Mouse (Mus musculus) cerebellum, adult 18-20 months (tissue): ENCODE measurements around the gene Rtl6.

Source experiments
- DNase-seq, 2 experiments: peaks; one replicate each; pipeline ENCODE4 v3.0.0; 2021

The Rtl6 gene

DNA sequence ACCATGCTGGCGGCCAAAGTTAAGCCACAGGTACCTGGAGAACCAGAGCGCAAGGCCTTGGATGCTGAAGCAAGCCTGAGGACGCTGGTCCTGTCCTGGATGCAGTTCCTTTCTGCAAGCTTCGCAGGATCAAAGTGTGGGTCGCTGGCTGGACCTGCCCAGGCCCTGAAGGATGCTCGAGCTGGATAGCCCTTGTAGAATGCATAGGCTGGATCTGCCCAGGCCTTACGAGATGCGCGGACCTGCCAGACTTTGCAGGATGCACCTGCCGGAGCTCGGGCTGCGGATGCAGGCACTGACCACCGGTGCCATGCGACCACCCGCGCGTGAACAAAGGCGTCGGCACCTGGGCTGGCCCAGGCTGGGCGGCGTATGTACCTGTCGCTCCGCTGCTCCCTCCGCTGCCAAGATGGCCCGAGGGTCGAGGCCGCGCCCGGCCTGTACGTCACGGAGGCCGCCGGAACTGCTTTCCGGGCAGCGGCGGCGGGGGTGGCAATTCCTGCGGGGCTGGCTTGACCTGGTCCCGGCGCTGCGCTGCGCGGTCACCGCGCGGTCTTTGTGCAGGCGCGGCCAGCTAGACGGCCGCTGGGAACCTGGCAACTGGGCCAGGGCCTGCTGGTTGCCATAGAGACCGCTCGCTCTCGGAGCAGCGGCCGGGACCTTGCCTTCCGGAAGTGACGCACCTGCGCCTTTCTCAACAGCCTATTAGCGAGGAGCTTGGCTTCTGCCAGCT lies at the start of gene Rtl6:
Gene Rtl6, minus strand, starts transcription at position 635 of the 733 bp plus-strand sequence.
- peak; percentile 92 to 95 for DNase-seq

DNA sequence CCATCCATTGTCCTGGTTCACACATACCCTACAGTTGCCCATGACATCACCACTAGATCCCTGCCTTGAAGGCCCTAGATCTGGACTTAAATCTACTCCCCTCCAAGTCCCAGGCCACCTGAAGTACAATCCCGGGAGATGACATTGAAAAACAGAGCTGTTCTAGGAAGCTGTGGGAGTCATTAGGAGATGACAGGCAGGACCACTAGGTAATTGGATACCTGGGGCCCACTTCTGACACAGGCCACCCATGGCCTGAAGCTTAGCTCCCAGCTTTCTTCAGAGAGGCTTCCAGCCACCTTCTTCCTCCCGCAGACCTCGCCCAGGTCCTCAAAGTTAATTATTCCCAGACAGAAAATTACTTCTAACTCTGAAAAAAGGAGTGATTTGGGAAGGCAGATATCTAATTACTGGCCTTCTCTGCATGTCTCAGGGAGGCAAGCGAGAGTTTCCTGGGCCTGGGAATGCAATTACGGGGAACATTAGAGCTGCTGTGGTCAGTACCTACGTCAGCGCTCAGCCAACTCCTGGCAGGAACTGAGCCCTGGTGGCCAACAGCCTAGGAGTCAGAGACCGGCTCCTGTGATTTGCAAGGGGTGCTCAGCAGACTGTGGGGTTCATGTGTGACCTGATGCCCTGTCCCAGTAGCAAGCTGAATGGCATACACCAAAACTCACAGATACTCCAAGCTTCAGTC lies 45.8 kb upstream of the Rtl6 start:
- DNase-seq: no peak

DNA sequence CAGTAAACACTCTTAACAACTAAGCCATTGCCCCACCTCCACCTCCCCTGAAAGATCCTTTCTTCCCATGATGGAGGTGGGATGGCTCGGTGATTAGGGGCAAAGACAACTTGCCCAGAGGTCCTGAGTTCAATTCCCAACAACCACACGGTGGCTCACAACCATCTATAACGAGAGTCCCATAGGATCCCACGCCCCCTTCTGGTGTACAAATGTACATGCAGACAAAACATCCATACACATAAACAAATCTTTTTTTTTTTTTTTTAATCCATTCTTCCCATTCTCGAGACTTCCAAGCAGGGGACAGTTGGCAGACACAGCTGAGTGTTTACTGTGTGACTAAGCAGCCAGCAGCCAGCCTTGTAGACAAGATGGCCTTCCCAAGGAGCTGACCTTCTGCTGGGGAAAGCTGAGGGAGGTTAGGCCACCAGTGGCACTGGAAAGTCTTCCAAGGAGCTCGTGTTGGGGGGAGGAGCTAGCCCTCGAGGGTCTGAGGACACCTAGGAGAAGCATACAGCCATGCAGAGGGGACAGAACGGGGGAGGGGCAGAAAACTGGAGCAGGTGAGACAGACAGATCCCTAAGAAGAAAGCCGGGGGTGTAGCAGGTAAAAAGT lies 43.5 kb upstream of the Rtl6 start:
- DNase-seq: no peak

DNA sequence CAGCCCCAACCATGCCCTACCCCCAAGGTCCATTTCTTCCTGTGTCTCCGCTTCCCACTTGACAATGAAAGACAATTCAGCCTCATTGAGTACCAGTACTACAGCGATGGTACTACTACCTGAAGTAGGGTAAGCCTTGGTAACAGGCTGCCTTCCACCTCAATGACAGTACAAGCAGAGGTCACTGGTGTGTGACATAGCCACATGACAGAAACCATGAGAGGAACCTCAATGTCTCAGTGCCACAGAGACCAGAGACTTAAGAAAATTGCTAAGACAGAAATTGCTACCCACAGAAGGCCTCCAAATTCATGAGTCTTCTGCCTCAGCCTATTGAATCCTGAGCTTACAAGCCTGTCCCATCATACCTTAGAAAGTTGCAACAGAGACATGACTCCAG lies 41.3 kb upstream of the Rtl6 start:
- no peak for DNase-seq

DNA sequence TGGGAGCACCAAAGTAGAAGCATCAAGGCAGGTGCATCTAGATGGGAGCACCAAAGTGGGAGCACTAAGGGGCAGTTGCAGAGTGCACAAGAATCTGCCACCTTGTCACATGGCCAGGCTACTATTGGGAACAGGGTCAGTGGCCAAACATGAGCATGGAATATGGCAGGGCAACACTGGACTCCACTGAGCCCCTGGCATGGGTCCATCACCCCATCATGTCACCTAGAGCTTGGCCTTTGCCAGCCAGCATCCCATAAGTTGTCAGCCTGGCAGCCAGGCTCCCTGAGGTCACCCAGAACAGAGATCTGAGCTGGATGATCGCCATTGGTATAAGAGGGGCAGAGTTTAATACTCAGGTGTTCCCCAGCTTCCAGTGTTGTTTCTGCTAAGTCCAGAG lies 40.2 kb upstream of the Rtl6 start:
- no peak for DNase-seq

DNA sequence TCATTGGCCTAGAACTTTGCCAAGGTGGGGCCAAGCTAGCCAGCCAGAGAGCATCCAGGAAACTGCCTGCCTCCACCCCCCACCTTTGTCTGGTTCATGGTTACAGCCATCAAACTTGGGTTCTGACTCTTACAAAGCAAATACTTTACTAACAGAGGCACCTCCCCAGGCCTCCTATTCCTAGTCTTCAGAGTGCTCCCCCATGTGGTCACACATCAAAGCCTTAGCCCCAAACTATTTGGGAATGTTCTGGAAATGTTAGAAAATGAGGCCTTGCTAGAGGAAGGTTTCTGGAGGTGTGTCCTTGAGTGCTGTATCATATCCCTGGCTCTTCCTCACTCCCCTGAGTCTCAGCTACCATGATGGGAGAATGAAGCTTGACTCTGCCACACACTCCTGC lies 39.4 kb upstream of the Rtl6 start:
- DNase-seq: no peak

DNA sequence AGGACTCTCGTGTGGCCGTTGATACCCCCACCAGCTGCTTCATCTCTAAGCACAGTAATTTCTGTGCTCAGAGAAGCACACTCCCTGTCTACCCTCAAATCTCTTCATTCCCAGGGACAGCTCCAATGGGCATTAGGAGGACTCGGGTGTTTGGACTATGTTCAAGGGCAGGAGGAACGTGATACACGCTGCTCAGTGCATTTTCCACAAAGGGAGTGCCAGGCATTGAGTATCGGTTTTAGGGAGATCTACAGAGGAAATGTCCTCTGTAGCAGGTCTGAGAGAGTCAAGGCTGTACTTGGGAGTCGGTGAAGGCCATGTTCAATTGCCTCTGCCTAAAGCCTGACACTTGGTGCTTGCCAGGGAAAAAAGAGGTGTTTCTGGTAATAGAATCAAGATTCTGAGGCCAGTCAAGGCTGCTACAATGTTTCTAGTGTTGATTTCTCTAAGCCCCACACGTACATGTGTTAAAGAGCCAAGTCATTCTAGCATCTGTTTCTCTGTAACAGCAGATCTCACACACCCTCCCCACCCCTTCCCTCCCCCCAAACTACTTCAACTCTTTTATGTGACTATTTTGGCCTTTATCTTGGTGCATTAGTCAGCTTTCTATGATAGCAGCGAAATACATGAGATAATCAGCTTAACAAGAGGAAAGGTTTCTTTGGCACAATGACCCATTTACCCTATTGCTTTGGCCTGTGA lies 37.8 kb upstream of the Rtl6 start:
- no peak for DNase-seq

DNA sequence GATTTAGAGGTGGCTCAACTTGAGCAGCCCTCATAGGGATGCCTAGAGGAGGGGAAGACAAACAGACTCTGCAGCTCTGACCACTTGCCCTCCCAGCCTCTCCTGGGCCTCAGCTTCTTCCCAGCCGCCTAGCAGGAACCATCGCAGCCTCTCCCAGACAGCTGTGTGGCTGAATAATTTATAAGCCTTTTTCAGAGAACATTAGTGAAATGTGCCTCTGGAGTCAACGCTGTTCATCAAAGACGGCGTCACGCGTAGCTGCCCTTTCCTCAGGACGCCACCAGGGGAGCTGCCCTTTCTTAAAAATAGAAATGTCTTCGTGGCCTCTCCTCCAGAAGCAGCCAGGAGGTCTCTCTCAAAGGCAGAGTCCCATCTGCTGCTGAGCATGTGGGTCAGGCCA lies 35.9 kb upstream of the Rtl6 start:
- no peak for DNase-seq

DNA sequence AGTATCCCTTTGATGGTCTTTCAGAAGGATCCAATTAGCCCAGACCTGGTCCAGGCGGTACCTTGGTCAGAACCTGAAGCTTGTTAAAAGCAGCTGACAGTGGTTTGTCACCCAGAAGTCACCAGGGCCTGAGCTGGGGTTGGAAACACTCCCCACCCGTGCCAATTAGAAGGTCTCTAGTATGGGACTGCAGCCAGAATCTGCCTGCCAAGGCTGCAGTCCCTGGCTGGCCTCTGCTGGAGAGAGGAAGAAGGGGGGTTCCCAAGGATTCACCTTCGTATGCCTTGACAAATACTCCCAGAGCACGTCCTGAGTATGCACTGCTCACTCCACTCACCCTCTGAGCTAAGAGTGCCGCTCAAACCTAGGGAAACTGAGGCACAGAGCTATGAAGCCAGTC lies 34.6 kb upstream of the Rtl6 start:
- no peak for DNase-seq

DNA sequence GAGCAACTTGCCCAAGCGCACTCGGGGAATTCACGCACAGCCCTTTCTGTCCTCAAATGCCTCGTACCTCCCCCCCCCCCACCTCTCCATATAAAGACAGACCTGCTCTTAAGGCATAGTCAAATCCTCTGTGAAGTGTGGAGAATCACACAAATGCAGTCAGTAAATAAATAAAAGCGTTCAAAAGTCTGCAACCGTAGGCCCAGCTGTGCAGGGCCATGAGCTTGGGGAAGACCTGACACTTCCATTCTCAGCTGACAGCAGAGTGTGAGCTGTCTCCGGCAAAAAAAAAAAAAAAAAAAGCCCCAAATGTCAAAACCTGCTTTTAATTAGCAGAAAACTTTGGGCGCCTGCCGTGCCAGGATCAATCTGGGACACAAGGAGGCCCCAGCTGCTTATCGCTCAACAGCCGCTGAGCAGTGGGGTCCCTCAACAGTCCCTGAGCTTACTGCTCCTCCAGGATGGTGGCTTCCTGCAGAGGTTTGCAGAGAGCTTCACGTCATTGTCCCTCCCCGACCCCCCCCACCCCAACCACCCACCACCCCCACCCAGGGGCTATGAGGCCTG lies 34.0 kb upstream of the Rtl6 start:
- no peak for DNase-seq

DNA sequence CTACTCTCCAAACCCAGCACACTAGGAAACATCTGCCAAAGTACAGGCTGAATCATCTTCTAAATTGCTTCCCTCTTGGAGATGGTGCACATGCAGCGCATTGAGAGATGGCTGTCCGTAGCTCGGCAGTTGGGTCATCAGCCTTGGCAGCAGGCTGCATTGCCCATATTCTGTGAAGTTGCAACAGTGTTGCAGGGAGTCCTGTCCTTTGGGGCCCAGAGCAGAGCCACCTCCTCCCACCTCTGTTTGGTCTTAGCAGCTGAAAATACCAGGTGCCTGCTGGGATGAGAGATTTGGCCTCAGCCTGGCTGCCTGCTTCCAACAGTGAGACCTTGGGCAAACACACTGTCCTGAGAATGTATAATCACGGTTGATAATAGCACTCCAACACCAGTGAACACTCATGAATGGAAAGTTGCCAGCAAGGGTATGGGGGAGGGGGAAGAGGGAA lies 30.8 kb upstream of the Rtl6 start:
- DNase-seq: no peak

DNA sequence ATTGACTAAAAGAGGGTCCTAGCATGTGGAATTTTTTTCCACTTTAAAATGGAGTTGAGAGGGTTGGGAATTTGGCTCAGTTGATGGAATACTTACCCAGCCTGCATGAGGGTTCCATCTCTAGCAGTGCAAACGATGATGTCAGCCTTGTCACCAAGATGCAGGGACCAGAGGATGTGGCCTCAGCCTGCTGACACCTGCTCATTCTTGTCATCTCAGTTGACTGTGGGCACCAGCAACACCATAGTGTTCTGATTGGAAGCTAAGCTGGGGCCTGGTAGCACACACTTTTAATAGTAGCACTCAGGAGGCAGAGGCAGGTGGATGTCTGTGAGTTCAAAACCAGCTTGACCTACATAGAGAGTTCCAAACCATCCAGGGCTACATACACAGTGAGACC lies 21.0 kb upstream of the Rtl6 start:
- DNase-seq: no peak

DNA sequence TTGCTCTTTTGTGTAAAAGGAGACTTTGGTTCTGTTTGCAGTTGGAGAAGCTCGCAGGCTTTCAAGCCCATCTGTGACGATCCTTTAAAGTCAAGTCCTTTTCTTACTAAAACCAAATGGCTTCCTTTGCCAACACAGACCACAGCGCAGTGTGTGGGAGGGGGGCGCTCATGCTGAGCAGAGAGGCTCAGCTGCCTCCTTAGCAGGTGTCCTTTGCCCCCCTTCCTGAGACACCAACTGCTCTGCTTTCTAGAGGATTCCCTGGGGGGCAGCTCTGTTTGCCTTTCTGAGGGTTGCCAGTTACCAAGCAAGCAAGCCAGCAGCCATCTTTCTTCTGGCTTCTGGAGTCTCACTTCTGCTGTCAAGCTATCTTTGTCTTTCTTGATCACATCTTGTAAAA lies 19.4 kb upstream of the Rtl6 start:
- no peak for DNase-seq

DNA sequence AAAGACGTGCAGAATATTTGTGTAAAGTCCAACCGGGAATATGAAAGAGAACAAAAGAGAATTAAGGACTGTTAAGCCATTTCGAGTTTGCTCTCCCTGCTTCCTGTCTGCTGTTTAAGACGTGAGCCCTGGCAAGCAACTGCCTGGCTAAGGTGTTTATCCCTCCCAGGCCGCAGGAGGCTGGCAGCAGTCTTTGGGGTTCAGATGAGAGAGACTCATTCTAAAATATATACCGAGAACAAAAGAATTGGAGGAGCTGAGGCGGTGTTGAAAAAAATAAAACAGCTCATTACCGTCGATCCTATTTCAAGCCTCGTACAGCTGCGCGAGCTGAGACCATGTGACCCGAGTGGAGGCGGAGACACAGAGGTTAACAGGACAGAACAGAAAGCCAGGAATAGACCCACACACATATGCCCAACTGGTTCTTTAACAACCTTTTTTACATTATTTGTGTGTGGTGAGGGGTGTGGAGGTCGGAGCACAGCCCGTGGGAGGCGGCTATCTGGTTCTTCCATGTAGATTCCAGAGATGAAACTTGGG lies 9.0 kb upstream of the Rtl6 start:
- DNase-seq: no peak

DNA sequence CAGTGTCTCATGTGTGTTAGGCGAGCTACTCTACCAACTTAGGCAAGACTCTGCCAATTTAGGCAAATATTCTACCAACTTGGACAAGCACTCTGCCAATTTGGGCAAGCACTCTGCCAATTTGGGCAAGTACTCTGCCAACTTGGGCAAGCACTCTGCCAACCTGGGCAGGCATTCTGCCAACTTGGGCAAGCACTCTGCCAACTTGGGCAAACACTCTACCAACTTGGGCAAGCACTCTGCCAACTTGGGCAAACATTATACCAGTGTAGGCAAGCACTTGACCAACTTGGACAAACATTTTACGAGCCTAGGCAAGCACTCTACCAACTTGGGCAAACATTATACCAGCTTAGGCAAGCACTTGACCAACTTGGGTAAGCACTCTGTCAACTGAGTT lies 3.9 kb upstream of the Rtl6 start:
- no peak for DNase-seq

DNA sequence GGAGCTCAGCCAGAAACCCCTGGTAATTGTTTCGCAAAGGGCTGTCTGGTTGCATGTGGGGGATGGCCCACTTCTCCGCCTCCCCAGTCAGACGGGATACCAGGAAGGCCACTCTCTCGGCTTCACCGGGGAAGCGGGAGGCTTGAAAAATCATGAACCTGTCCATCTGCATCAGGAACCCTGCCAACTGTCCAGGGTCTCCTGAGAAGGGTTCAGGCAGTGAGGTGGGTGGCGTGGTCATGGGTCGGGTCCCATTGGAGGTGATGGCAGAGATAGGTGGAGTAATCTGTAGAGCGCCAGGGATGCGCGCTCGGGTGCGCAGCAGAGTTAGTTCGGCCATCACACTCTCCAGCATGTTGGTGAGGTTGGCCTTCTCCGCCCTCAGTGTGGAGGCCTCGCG lies 949 bp downstream of the Rtl6 start:
- peak; percentile 16 for DNase-seq

DNA sequence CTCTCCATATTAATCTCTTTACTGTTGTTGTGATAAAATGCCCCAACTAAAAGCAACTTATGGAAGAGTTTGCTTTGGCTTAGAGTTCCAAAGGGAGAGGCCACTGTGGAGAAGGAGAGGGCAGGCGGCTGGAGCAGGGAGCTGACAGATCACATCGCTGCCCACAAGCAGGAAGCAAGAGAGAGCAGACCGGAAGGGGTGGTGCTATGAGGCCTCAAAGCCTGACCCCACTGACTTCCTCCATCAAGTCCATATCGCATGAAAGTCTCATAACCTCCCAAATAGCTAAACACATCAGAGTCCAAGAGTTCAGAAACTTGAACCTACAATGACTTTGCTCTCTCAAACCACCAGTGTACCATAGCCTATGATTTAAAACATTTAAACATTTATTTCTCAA lies 6.6 kb downstream of the Rtl6 start:
- DNase-seq: no peak

DNA sequence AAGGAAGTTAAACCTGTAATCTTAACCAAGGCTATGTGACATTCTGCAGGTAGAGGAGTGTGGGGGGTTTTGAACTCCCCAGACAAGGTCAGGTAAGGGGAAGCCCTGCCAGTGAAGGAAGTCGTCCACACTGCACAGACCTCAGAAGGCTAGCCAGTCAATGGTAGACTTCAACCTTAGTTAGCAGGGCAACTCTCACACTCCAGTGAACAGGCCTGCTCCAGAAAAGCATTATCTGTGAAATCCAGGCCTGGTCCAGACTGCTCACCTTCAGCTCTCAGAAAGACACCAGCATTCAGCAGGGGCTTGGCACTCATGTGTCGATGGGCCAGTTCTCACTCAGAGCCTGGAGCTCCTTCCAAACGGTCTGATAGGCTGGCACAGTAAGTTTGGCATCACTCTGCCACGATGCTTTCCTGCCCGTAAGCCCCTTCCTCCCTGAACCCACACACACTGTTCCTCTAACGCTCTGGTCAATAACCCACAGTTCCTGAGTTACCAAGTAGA lies 8.3 kb downstream of the Rtl6 start:
- no peak for DNase-seq

DNA sequence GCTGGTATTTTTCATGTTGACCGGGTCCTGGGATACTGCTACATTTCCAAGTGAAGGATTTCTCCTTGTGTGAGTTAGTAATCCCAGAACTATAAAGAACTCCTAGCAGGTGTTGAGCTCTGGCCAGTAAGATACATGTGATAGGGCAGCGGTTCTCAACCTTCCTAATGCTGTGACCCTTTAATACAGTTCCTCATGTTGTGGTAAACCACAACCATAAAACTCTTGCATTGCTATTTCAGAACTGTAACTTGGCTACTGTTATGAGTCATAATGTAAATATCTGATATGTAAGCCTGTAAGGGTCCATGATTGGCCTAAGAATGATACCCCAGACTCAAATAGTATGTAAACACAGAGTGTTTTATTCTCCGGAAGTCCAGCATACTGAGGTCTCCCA lies 11.6 kb downstream of the Rtl6 start:
- no peak for DNase-seq

DNA sequence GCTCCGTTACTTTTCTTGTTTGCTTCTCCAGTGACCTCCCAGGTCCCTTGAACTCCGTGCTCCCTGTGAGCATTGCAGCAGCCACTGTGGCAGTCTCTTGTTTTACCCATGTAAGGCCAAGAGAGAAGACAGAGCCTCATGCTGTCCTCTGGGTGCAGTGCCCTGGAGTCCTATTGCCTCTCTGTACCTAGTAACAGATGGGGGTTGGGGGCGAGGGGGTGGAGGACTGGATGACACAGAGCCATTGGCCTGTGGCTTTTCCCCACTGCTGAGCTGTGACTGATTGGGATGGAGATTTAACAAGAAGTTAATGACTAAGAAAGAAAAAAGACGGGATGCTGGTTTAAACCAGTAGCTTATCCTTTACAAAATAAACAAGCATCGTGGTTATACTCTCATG lies 16.4 kb downstream of the Rtl6 start:
- DNase-seq: no peak

DNA sequence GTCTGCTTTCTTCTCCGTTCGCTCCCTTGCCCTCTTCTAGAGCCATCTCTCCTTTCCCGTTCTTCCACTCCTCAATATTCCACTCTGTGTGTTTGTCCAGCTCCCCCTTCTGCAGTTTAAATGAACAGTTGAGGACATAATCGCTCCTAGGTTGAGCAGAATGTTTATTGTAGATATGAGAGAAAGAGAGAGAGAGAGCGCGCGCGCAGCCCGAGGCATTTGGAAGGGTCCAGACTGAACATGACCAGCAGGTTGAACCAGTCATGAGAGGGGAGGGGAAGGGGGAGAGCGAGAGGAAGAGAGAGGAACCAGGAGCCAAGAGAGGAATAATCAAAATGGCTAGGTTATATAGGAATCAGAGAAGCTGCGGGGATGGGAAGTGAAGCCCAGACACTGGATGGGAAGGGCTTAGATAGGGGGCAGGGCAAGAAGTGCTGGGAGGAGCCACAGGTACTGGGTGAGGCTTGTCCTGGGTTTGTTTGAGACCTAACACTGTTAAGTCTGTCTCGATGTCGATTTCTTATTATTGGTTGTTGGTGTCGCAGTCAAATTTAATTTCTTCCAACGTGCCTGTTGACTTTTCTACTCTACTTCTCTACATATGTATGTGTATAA lies 18.5 kb downstream of the Rtl6 start:
- DNase-seq: no peak

DNA sequence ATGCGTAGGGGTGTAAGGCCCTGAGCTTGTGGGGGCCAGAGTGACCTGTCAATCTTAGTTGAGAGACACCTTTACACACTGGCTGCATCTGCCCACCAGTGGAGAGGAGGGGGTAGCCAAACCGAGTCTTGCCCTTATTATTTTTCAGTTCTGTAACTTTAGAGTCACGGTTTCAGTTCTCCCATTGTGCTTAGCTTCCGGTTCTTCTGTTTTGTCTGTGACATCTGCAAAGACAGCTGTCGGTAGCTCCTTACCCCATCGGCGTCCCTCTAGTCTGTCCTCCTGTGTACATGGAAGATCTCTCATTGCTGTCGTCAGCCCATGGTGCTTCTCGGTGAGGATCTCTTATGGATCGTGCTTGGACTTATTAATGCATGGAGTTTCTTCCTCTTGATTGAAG lies 20.5 kb downstream of the Rtl6 start:
- DNase-seq: no peak
